Mouse (Mus musculus) MEL (cell line): ENCODE results near the gene Rasgrp3. TPM values are rescaled to one million over a fixed set of nuclear protein-coding genes. Genes with fewer than 3 reads are reported as not detected.

Experiments used
- DNase-seq: peaks from one replicate; pipeline ENCODE4 v3.0.0; 2011; ENCODE audit warnings: low read depth, low spot score
- H3K27ac ChIP-seq: 2 replicates; pipeline ENCODE4 v1.5.1; 2012; ENCODE audit warnings: low read depth, mild to moderate bottlenecking, control low read depth, low read length, moderate library complexity; ENCODE audit not compliant: control insufficient read depth
- H3K27me3 ChIP-seq, 2 experiments: fragments of 150-350 bp in 1 of 2; sonication (generic) in 1 of 2; 2 replicates each; pipeline ENCODE4 v1.6.1; 2012; ENCODE audit warnings: low read length in 2 of 2, mild to moderate bottlenecking in 2 of 2, improper control_type of control experiment in 1 of 2, moderate library complexity in 1 of 2; ENCODE audit not compliant: insufficient read depth in 2 of 2, control insufficient read depth in 1 of 2
- H3K36me3 ChIP-seq, 2 experiments: 2 replicates each; pipeline ENCODE4 v1.6.1; 2012 to 2014; ENCODE audit warnings: low read length in 2 of 2, improper control_type of control experiment in 1 of 2, inconsistent platforms in 1 of 2, mild to moderate bottlenecking in 1 of 2; ENCODE audit not compliant: insufficient read depth in 2 of 2, control insufficient read depth in 1 of 2
- H3K4me1 ChIP-seq, 2 experiments: fragments of 150-350 bp in 1 of 2; sonication (generic) in 1 of 2; 2 replicates each; pipeline ENCODE4 v1.6.1; 2012; ENCODE audit warnings: low read length in 2 of 2, improper control_type of control experiment in 1 of 2, mild to moderate bottlenecking in 1 of 2; ENCODE audit not compliant: insufficient read depth in 2 of 2, control insufficient read depth in 1 of 2
- H3K4me3 ChIP-seq, 2 experiments: fragments of 150-350 bp in 1 of 2; sonication (generic) in 1 of 2; 2 replicates each; pipeline ENCODE4 v1.5.1; 2012; ENCODE audit warnings: low read depth in 2 of 2, low read length in 2 of 2, mild to moderate bottlenecking in 2 of 2, moderate library complexity in 2 of 2, control low read depth in 1 of 2, improper control_type of control experiment in 1 of 2; ENCODE audit not compliant: control insufficient read depth in 1 of 2, insufficient read depth in 1 of 2
- H3K79me2 ChIP-seq: 2 replicates; pipeline ENCODE4 v1.6.1; 2012; ENCODE audit warnings: mild to moderate bottlenecking, low read length, moderate library complexity; ENCODE audit not compliant: control insufficient read depth, poor library complexity, insufficient read depth
- H3K9ac ChIP-seq: 2 replicates; pipeline ENCODE4 v1.6.1; 2012; ENCODE audit warnings: low read depth, mild to moderate bottlenecking, control low read depth, low read length, moderate library complexity; ENCODE audit not compliant: control insufficient read depth, poor library complexity, severe bottlenecking
- H3K9me3 ChIP-seq: fragments of 150-350 bp; sonication (generic); replicated peaks from 2 replicates; pipeline ENCODE4 v1.6.1; 2012; ENCODE audit warnings: mild to moderate bottlenecking, low read length, improper control_type of control experiment, moderate library complexity; ENCODE audit not compliant: insufficient read depth
- CHD1 ChIP-seq: IDR thresholded peaks from 2 replicates; pipeline ENCODE4 v1.6.1; 2012; ENCODE audit warnings: low read depth, mild to moderate bottlenecking, inconsistent platforms, low read length, improper control_type of control experiment
- CTCF ChIP-seq, 3 experiments: IDR thresholded peaks in 2 of 3; conservative IDR thresholded peaks in 1 of 3; 2 replicates each; pipeline ENCODE4 v1.5.1; 2011 to 2012; ENCODE audit warnings: low read length in 3 of 3, low read depth in 2 of 3, mild to moderate bottlenecking in 2 of 3, improper control_type of control experiment in 1 of 3, inconsistent platforms in 1 of 3, mixed read lengths in 1 of 3, moderate library complexity in 1 of 3; ENCODE audit not compliant: control insufficient read depth in 1 of 3, insufficient read depth in 1 of 3, poor library complexity in 1 of 3, severe bottlenecking in 1 of 3
- E2F4 ChIP-seq: IDR thresholded peaks from 2 replicates; pipeline ENCODE4 v1.6.1; 2011; ENCODE audit warnings: low read depth, low read length, improper control_type of control experiment, borderline replicate concordance
- ELF1 ChIP-seq: IDR thresholded peaks from 2 replicates; pipeline ENCODE4 v1.6.1; 2014; ENCODE audit warnings: low read depth, mild to moderate bottlenecking, inconsistent platforms, low read length, improper control_type of control experiment, moderate library complexity
- ETS1 ChIP-seq: IDR thresholded peaks from 2 replicates; pipeline ENCODE4 v1.6.1; 2012; ENCODE audit warnings: low read depth, mild to moderate bottlenecking, inconsistent platforms, low read length, improper control_type of control experiment, moderate library complexity
- GABPA ChIP-seq: IDR thresholded peaks from 2 replicates; pipeline ENCODE4 v1.6.1; 2012; ENCODE audit warnings: low read depth, mild to moderate bottlenecking, inconsistent platforms, low read length, improper control_type of control experiment, moderate library complexity
- HCFC1 ChIP-seq: IDR thresholded peaks from 2 replicates; pipeline ENCODE4 v1.6.1; 2012; ENCODE audit warnings: low read depth, mild to moderate bottlenecking, inconsistent platforms, low read length, improper control_type of control experiment, moderate library complexity
- MAX ChIP-seq: IDR thresholded peaks from 2 replicates; pipeline ENCODE4 v1.6.1; 2011; ENCODE audit warnings: low read length, improper control_type of control experiment
- MEF2A ChIP-seq: IDR thresholded peaks from 2 replicates; pipeline ENCODE4 v1.6.1; 2014; ENCODE audit warnings: low read depth, mild to moderate bottlenecking, inconsistent platforms, low read length, improper control_type of control experiment; ENCODE audit not compliant: poor library complexity, insufficient replicate concordance, severe bottlenecking; ENCODE audit errors: extremely low read depth
- NRF1 ChIP-seq: IDR thresholded peaks from 2 replicates; pipeline ENCODE4 v1.6.1; 2014; ENCODE audit warnings: low read depth, mild to moderate bottlenecking, inconsistent platforms, low read length, improper control_type of control experiment, moderate library complexity; ENCODE audit not compliant: poor library complexity, insufficient read depth, severe bottlenecking
- RCOR1 ChIP-seq: IDR thresholded peaks from 2 replicates; pipeline ENCODE4 v1.6.1; 2012; ENCODE audit warnings: low read depth, mild to moderate bottlenecking, inconsistent platforms, low read length, improper control_type of control experiment
- UBTF ChIP-seq: IDR thresholded peaks from 2 replicates; pipeline ENCODE4 v1.6.1; 2012; ENCODE audit warnings: low read depth, mild to moderate bottlenecking, inconsistent platforms, low read length, improper control_type of control experiment, moderate library complexity, borderline replicate concordance; ENCODE audit not compliant: insufficient read depth
- USF1 ChIP-seq: IDR thresholded peaks from 2 replicates; pipeline ENCODE4 v1.6.1; 2014; ENCODE audit warnings: low read depth, mild to moderate bottlenecking, inconsistent platforms, low read length, improper control_type of control experiment, moderate library complexity
- ZC3H11A ChIP-seq: IDR thresholded peaks from 2 replicates; pipeline ENCODE4 v1.6.1; 2012; ENCODE audit warnings: low read depth, mild to moderate bottlenecking, inconsistent platforms, low read length, improper control_type of control experiment
- ZMIZ1 ChIP-seq: IDR thresholded peaks from 2 replicates; pipeline ENCODE4 v1.6.1; 2012; ENCODE audit warnings: low read depth, mild to moderate bottlenecking, inconsistent platforms, low read length, improper control_type of control experiment, moderate library complexity
- ZNF384 ChIP-seq: IDR thresholded peaks from 2 replicates; pipeline ENCODE4 v1.6.1; 2012; ENCODE audit warnings: low read depth, mild to moderate bottlenecking, inconsistent platforms, low read length, improper control_type of control experiment
- polyA plus RNA-seq, 2 experiments: library from polyadenylated mRNA; stranded (reverse) in 1 of 2; unstranded in 1 of 2; fragments of >175 nt in 1 of 2; fragments of >200 nt in 1 of 2; gene quantifications; 2 replicates each; pipeline versions ENCODE4 v1.2.1 to v1.2.4; 2012; ENCODE audit warnings: low replicate concordance in 2 of 2, low read depth in 1 of 2; ENCODE audit not compliant: insufficient read length in 2 of 2, insufficient read depth in 1 of 2, missing spikeins in 1 of 2
- total RNA-seq: library from RNA; depleted of rRNA; stranded (reverse); fragments of 300-350 nt; gene quantifications from 2 replicates; pipeline ENCODE4 v1.2.3, GENCODE M21; 2012

Rasgrp3 gene
- total and polyA plus RNA-seq, 3 experiments = not detected

DNA sequence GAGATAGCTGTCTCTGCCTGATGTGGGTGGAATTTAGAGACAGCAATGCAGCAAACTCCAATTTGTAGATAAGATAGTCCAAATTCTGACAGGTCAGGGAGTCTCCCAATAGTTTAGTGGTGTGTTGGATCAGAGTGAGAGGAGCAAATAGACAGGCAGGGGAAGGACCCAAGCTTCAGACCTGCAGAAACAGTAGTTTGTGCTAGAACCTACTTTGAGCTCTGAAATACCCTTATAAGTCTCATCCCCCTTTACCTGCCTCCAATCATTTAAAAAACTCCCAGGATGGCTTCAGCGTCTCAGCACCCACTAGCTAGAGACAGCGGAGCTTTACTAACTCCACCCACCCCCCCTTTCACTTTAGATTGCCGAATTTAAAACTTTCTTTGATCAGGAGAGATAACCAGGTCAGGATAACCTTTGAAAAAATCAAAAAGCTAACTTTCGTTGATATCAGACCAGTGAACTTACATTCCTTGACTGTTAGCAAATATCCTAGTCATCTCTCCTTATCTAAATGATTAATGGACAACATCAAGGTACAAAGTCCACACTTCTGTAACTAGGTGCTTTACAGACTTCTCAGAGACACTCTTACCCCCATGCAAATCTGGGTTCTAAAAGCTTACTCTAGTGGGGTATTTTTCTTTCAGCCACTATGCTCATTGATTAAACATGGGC is 41.2 kb downstream of the Rasgrp3 start:
- H3K9ac ChIP-seq = no peak overlapping the region
- TF ChIP-seq ZNF384 (no peak), RCOR1 (no peak), GABPA (no peak)
- H3K9me3 ChIP-seq = no peaks in the 10 kb centered on the region
- no peaks in the 10 kb centered on the region for H3K79me2 ChIP-seq
- no peaks in the 10 kb centered on the region for H3K36me3 ChIP-seq
- no peak overlapping the region for H3K27ac ChIP-seq
- no peak overlapping the region for H3K4me3 ChIP-seq
- H3K4me1 ChIP-seq = no peaks in the 10 kb centered on the region
- H3K27me3 ChIP-seq = no peaks in the 10 kb centered on the region
- DNase-seq = no peak

DNA sequence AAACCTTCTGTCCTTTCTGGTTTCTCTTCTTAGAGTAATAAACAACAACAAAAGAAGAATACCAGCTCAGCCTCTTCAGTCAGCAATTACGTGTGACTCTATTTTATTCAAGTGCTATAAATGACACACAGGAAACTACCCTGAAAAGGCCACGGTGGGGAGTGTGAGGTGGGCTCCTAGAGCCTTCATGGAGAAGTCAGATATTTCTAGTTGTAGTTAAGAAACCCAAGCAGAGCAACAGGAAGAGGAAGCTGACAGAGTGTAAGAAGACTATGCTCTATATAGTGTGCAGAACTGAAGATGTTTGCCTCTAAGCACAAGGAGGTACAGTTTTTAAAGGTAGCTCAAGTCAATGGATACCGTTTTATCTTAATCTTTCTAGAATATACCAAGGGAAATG is 42.0 kb downstream of the Rasgrp3 start:
- no peak for TF ChIP-seq CHD1
- no peak for TF ChIP-seq ZMIZ1
- no peak for TF ChIP-seq UBTF
- no peak for TF ChIP-seq CTCF (IDR thresholded peaks at IDR 0.05 in 2 of 3, conservative IDR thresholded peaks at IDR 0.05 in 1 of 3; ENCODE audit: control insufficient read depth in 1 of 3, insufficient read depth in 1 of 3, low read depth in 2 of 3, low read length in 3 of 3, poor library complexity in 1 of 3, severe bottlenecking in 1 of 3)
- no peak for TF ChIP-seq NRF1
- TF ChIP-seq MAX = no peak
- no peak for TF ChIP-seq HCFC1
- TF ChIP-seq ELF1 = no peak
- no peak for TF ChIP-seq MEF2A
- TF ChIP-seq ZC3H11A = no peak
- no peak for TF ChIP-seq USF1
- TF ChIP-seq ETS1 = no peak
- TF ChIP-seq E2F4 = no peak
- Histone ChIP-seq H3K27ac (no peak overlapping the region), H3K9me3 (no peaks in the 10 kb centered on the region), H3K79me2 (no peaks in the 10 kb centered on the region), H3K36me3 (no peaks in the 10 kb centered on the region), H3K9ac (no peak overlapping the region), H3K4me1 (no peaks in the 10 kb centered on the region), H3K27me3 (no peaks in the 10 kb centered on the region), H3K4me3 (no peak overlapping the region)
- DNase-seq = no peak
